Mouse (Mus musculus) thymus, postnatal 25 days (tissue): ENCODE results near the gene Rara.

Source experiments
- DNase-seq: peaks from one replicate; pipeline ENCODE4 v3.0.0; 2022

The Rara gene

DNA sequence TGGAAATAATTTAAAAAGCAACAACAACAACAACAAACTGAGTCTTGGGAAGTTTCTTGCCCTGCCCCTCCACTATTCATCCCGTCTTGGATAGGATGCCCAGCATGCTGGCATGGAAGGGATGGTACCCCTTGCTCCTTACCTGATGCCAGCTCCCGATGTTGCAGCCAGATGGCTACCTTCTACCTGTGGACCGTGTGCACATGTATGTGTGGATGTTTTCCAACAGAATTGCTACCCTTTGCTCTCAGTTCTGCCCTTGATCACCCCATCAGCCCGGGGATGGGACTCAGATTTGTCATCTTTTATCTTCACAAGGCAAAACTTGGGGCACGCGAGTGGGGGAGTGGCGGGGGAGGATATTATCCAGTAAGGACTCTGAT lies 11.1 kb downstream of the Rara start:
- no peak for DNase-seq

DNA sequence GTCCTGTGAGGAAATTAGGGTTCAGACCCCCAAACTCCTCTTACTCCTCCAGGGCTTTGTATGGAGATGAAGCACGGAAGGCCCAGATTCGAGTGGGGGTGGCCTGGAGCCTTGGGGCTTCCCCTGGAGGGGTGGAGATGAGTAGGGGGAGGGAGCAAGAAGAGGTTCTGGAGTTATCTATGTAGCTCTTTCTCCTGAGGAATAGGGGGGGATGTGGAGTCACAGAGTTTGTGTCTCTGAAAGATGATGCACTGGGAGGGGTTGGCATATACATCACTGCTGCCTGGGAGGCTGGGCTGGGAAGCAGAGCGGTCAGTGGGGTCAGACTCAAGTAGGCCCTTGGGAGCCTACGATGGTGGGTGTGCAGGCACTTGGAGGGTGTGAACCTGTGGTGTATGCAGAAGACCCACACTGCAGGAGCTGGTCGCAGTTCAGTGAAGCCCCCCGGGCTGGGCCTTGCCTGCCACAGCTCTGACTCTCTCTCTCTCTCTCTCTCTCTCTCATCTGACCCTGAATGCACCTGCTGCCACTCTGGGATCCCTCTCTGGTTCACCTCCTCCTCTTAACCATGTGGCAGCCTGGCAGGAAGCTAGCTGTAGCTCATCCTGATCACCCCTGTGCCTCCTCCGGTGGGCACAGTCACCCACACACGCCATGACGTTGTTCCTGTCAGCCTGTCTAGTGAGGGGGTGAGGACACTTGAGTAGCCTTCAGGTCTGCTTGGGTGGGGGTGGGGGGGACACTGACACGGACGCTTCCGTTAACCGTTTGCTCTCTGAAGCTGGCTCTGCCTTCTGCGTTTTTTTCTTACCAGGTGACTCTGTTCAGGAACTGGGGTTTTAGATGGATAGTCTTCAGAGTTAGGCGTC lies 11.7 kb downstream of the Rara start:
- DNase-seq = peak; percentile 73

- DNase-seq = no peak
Observed at GRCm38 (mm10) chr11:98939953-98940641, 12.5 kb downstream of the Rara start.

GRCm38 (mm10) chr11:98940776-98941175 lies 13.2 kb downstream of the Rara start:
- no peak for DNase-seq

DNA sequence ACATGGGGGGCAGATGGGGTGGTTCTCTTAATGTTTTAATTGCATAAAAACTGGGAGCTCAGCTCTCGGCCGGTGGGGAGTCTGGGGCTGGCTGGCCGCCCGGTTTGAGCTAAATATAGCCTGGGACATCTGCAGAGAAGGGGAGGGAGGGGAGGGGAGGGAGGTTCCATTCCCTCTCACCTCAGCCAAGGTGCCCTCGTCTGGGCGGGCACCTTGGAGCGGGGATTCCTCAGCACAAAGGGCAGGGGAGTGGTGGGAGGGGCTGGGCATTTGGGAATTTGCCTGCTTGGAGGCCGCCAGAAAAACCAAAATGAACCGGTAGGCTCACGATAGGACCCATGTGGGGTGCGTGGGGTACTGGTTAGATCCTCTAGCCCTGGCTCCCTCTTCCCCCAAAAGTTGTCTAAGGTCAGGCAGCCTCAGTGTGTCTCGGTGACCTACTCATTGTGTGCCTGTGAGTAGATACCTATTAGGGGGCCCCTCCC lies 13.8 kb downstream of the Rara start:
- no peak for DNase-seq

GRCm38 (mm10) chr11:98941826-98942550 lies 14.4 kb downstream of the Rara start:
- peak; percentile 92 for DNase-seq

GRCm38 (mm10) chr11:98942555-98942922 lies 14.9 kb downstream of the Rara start:
- DNase-seq = no peak

GRCm38 (mm10) chr11:98942923-98943641 lies 15.5 kb downstream of the Rara start:
- no peak for DNase-seq

- no peak for DNase-seq
Observed at GRCm38 (mm10) chr11:98943741-98944461, 16.3 kb downstream of the Rara start.

DNA sequence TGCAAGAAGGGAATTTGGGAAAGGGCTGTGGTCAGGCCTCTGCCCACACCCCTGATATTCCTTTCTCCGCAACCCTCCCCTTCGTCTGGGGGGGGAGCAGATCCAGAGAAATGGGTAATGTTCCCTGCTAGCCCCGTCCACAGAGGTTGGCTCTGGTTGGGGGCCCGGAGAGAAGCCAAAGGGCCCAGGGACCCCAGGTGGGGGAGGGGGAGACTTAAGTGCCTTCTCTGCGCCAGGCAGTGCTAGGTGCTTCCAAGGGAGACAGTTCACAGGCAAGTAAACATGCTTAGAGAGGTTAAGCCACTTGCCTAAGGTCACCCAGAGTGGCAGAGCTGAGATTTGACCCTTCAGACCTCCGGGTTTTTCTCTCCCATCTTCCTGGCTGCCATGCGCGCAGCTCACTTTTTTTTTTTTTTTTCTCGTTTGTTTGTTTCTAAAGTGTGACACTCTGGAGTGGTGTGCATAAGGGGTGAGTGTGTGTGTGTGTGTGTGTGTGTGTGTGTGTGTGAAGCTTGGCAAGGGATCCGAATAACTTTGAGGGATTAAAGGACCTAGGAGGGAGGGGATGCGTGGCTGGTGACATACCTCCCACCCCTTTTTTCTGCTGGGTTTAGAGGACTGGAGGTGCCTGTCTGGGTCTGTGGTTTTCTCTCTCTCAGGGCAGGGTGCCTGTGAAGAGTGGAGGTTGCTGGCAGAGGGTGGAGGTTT lies 17.4 kb downstream of the Rara start:
- DNase-seq = peak; percentile 72

DNA sequence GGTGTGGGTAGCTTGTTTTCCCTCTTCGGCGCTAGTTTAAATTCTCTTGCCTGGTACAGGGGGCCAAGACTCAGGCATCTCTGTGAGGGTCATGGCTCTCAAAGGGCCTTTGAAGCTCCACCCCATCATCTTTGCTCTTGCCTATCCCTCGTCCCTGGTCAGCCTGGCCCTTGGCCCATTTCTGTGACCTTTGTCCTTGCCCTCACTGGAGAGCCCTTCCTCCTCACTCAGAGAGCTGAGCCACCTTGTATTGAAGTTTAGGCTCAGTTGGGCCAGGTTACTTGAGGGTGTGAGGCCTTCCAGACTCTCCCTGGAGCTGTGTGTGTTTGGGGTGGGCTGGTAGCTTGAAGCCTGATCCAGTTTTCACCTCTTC lies 18.0 kb downstream of the Rara start:
- DNase-seq = no peak

GRCm38 (mm10) chr11:98947969-98948569 lies 20.5 kb downstream of the Rara start:
- no peak for DNase-seq

DNA sequence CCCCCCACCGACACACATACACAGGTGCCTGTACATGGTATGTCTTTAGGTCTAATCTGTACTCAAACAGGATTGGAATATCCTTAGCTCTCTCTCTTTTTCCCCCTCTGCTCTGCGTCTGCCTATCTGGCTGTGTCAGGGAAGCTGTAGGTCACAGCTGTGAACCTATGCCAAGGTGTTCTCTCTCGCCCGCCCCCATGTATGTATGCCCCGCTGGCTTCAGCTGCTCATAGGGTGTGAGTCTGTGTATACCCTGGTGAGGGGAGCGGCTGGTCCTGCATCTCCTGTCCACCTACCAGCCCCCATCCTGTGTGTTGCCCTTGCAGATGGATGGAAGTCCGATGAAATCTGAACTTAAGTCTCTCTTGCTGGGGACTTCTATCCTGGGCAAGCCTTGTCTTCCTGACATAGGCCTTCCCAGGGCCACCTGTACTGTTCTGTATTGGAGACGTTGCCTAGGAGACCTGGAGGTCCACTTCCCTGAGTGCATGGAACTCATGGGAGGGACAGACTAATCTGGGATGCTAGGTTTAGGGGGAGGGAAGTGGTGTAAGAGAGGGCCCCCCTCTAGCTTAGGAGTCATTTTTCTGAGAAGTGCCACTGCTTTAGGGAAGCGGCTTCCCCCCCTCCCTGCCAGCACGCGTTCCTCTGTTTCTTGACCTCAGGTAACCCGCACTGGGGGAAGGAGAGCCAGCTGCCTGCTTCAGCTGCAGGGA lies 21.8 kb downstream of the Rara start:
- DNase-seq = no peak

- DNase-seq = no peak
Observed at GRCm38 (mm10) chr11:98949958-98950460, 22.4 kb downstream of the Rara start.

- no peak for DNase-seq
Observed at GRCm38 (mm10) chr11:98950484-98950883, 22.9 kb downstream of the Rara start.

DNA sequence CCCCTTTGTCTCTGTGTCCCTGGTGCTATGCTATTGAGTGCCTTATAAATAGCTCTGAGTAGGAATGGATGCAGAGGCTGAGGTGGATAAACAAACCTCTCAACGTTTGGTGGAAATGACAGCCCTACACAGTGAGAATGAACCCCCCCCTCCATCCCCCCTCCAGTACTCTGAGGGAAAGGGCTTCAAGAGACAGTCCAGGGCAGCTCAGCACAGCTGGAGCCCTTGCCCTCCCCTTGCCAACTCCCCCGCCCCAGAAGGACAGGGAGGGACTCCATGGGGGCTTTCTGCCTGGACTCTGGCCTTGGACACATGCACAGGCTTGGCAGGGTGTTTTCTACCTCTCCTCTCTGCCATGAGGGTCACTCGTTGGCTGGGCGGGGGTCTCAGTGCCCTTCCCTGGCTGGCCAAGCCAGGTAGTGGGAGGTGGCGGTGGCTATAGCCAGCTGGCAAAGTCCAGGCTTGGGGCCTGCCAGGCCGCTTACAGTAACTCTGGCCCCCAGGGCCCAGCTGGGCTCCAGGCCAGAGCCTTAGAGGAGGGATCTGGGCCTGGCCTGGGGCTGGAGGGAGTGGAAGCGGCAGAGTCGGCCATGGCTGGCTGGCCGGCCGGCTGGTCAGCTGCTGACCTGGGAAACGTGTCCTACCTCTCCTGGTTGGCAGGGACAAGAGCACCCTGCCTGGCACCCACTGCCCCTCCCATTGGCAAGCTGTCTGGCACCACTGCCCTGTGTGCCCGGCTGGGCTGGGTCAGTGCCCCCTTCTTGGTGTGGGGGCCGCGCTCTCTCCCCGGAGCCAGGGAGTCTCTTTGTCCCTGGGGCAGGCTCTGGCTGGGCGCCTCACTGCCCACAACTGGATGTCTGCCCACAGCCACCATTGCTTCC lies 23.6 kb downstream of the Rara start:
- no peak for DNase-seq

DNA sequence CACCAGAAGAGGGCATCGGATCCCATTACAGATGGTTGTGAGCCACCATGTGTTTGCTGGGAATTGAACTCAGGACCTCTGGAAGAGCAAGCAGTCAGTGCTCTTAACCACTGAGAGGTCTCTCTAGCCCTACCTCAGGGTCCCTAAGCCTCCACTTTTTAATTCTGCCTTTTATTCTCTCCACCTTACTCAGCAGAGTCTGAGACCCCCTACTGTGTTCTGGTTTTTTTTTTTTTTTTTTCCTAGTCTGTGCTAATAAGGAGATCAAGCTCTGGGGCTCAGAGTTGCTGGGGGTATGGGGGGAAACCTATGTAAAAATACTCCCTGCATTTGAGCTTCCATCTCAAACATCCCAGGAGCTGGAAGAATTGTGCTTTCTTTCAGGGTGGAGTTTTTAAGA lies 24.5 kb downstream of the Rara start:
- no peak for DNase-seq

- peak; percentile 23 for DNase-seq
Observed at GRCm38 (mm10) chr11:98952736-98953135, 25.1 kb downstream of the Rara start.

- no peak for DNase-seq
Observed at GRCm38 (mm10) chr11:98953361-98953760, 25.7 kb downstream of the Rara start.
